Mouse (Mus musculus) erythroid progenitor cell, adult 5-6 weeks (primary cell): ENCODE data around the gene Rpap2. TPM values are rescaled to one million over a fixed set of nuclear protein-coding genes. Genes with fewer than 3 reads are reported as not detected.
A peak's percentile ranks its signal among the peaks of the same experiment; 100 is the strongest.

Source experiments
- ATAC-seq: replicated peaks from 2 replicates; pipeline ENCODE4 v1.8.0; 2016; ENCODE audit warnings: moderate number of reproducible peaks, mild to moderate bottlenecking, moderate TSS enrichment, inconsistent platforms; ENCODE audit not compliant: poor library complexity, low FRiP score, severe bottlenecking
- total RNA-seq, 2 experiments: library from RNA; stranded (forward) in 1 of 2; stranded (reverse) in 1 of 2; fragments of 150-400 nt in 1 of 2; fragments of 186-747, 209-891 nt in 1 of 2; gene quantifications; 2 replicates each; pipeline versions ENCODE4 v1.2.3 to v1.2.4; 2015 to 2017; ENCODE audit warnings: low replicate concordance in 2 of 2

Rpap2 gene
- total RNA-seq (2015; ENCODE audit: low replicate concordance): 6.3 and 10.1 TPM in 2 replicates
- 6.3 and 11.0 TPM in 2 replicates for total RNA-seq (2017; ENCODE audit: low replicate concordance)

- peak; percentile 92 for ATAC-seq
These were observed at the start of gene Rpap2, which contains the start of gene Glmn for GRCm38 (mm10) chr5:107597301-107598077. Rpap2 (plus strand) TSS chr5:107597373. Glmn (minus strand) TSS chr5:107597888.

GRCm38 (mm10) chr5:107547955-107548354 is 49.2 kb upstream of the Rpap2 start:
- peak; percentile 93 for ATAC-seq

GRCm38 (mm10) chr5:107548444-107548843 is 48.7 kb upstream of the Rpap2 start:
- ATAC-seq: peak; percentile 51

- ATAC-seq: no peak
These were observed 42.8 kb upstream of the Rpap2 start for GRCm38 (mm10) chr5:107554336-107554735.

- ATAC-seq: peak; percentile 79
These were observed 40.2 kb upstream of the Rpap2 start for GRCm38 (mm10) chr5:107556969-107557368.

- no peak for ATAC-seq
These were observed 28.0 kb upstream of the Rpap2 start for GRCm38 (mm10) chr5:107569148-107569547.

GRCm38 (mm10) chr5:107598380-107598779 is 1.2 kb downstream of the Rpap2 start:
- ATAC-seq: no peak

- peak; percentile 74 for ATAC-seq
These were observed 14.1 kb downstream of the Rpap2 start for GRCm38 (mm10) chr5:107611224-107611623.

- ATAC-seq: no peak
These were observed 20.8 kb downstream of the Rpap2 start for GRCm38 (mm10) chr5:107617986-107618385.

GRCm38 (mm10) chr5:107621327-107621726 is 24.2 kb downstream of the Rpap2 start:
- ATAC-seq: no peak

GRCm38 (mm10) chr5:107633651-107634050 is 36.5 kb downstream of the Rpap2 start:
- ATAC-seq: no peak

- ATAC-seq: no peak
These were observed 39.9 kb downstream of the Rpap2 start for GRCm38 (mm10) chr5:107637106-107637505.

GRCm38 (mm10) chr5:107638366-107638765 is 41.2 kb downstream of the Rpap2 start:
- no peak for ATAC-seq

GRCm38 (mm10) chr5:107644595-107644994 is 47.4 kb downstream of the Rpap2 start:
- ATAC-seq: no peak

GRCm38 (mm10) chr5:107645935-107646334 is 48.8 kb downstream of the Rpap2 start:
- ATAC-seq: no peak

- no peak for ATAC-seq
These were observed 50.4 kb downstream of the Rpap2 start for GRCm38 (mm10) chr5:107647580-107647979.

GRCm38 (mm10) chr5:107648552-107649125 is 51.5 kb downstream of the Rpap2 start:
- no peak for ATAC-seq

- ATAC-seq: no peak
These were observed 52.5 kb downstream of the Rpap2 start for GRCm38 (mm10) chr5:107649680-107650079.

- ATAC-seq: no peak
These were observed 53.3 kb downstream of the Rpap2 start for GRCm38 (mm10) chr5:107650427-107650826.

- ATAC-seq: no peak
These were observed 55.0 kb downstream of the Rpap2 start for GRCm38 (mm10) chr5:107652055-107652660.

GRCm38 (mm10) chr5:107678392-107678791 is 81.2 kb downstream of the Rpap2 start:
- ATAC-seq: no peak
